In the genomic region with DNA sequence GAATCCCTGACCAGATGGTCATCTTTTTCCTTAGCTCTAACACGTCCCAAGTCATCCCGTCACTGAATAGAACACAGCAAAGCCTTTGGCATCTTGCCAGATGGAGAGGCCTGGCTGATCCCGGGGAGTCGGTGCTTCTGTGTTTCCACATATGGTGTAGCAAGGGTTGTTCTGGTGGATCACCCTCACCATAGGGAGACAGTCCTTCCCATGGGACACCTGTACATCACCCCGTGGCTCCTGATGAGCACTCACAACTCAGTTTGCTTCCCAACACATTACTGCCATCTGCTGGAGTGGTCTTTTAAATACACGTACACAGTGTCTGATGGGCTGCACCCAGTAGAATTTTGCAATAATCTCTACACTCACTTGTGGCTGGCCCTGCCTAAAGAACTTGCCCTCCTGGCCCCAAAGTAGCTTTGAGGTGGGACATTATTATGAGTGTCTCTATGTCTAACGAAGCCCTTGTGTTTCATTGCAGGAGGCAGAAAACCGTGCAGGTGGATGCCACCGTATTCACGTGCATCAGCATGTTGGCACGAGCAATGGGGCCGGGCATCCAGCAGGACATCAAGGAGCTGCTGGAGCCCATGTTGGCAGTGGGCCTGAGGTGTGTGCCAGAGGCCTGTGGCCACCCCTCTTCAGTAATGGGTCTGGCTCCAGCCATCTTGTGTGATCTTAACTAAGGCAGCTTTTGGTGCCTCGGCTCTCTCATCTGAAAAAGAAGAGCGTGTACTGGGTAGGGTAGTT, we compare ENCODE assay signal across 8 mouse cellular contexts. TPM values are rescaled to one million over a fixed set of nuclear protein-coding genes. Genes with fewer than 3 reads are reported as not detected.
A peak's percentile ranks its signal among the peaks of the same experiment; 100 is the strongest.
DNase-seq lines count a peak whose midpoint lies in the region; ATAC-seq and TF ChIP-seq lines count a peak whose summit lies in the region.

No protein-coding gene starts in this region.

- H3K4me3 ChIP-seq in kidney, embryonic 16.5 days (ENCODE audit: low read length): no peak overlapping the region
- H3K4me3 ChIP-seq in hindbrain, embryonic 15.5 days: no peak overlapping the region
- H3K4me3 ChIP-seq in lung, adult 2 months (replicated peaks; ENCODE audit: extremely low read depth, low read depth, low read length): no peak overlapping the region

- H3K27me3 ChIP-seq in kidney, embryonic 16.5 days (ENCODE audit: insufficient read depth, low read length): no peaks in the 10 kb centered on the region
- no peaks in the 10 kb centered on the region for H3K27me3 ChIP-seq in hindbrain, embryonic 15.5 days

- peaks cover 81% of the 10 kb centered on the region for H3K36me3 ChIP-seq in kidney, embryonic 16.5 days (ENCODE audit: insufficient read depth, low read length)
- peaks cover 81% of the 10 kb centered on the region for H3K36me3 ChIP-seq in hindbrain, embryonic 15.5 days

- WGBS in kidney, embryonic 16.5 days: 77% methylated on average over 14 of the region's 14 CpGs
- 65% methylated on average over 14 of the region's 14 CpGs for WGBS in hindbrain, embryonic 15.5 days
- 72% methylated on average over 14 of the region's 14 CpGs for WGBS in lung, adult 2 months

- peak; percentile 65 for DNase-seq in kidney, adult 9 months
- DNase-seq in ES-CJ7 (ENCODE audit: low read depth, low spot score): peak; percentile 55
- DNase-seq in cerebellum, adult 11-12 months: peak; percentile 66
- peak; percentile 22 for DNase-seq in lung, adult 2 months
- no peak for DNase-seq in spleen, postnatal 36 days (ENCODE audit: low spot score in 2 of 2)
- DNase-seq in right cerebral cortex, adult 18-20 months: no peak

- H3K27ac ChIP-seq in kidney, embryonic 16.5 days (ENCODE audit: low read length): no peak overlapping the region
- no peak overlapping the region for H3K27ac ChIP-seq in hindbrain, embryonic 15.5 days (replicated peaks)

- H3K9me3 ChIP-seq in kidney, embryonic 16.5 days (ENCODE audit: low read length): no peaks in the 10 kb centered on the region
- H3K9me3 ChIP-seq in hindbrain, embryonic 15.5 days: no peaks in the 10 kb centered on the region

- no peak for ATAC-seq in kidney, embryonic 16.5 days (ENCODE audit: low FRiP score, low TSS enrichment)
- peak; percentile 47; the same call in 1 of the 2 replicates for ATAC-seq in hindbrain, embryonic 15.5 days (ENCODE audit: low FRiP score, low read depth)

- no peaks in the 10 kb centered on the region for H3K4me1 ChIP-seq in kidney, embryonic 16.5 days (ENCODE audit: insufficient read depth, low read length)
- H3K4me1 ChIP-seq in hindbrain, embryonic 15.5 days (replicated peaks): no peaks in the 10 kb centered on the region
- no peaks in the 10 kb centered on the region for H3K4me1 ChIP-seq in lung, adult 2 months (ENCODE audit: control insufficient read depth, insufficient read depth, low read length)

- no peak overlapping the region for H3K9ac ChIP-seq in kidney, embryonic 16.5 days (replicated peaks; ENCODE audit: low read length)
- no peak overlapping the region for H3K9ac ChIP-seq in hindbrain, embryonic 15.5 days

- H3K4me2 ChIP-seq in kidney, embryonic 16.5 days (replicated peaks; ENCODE audit: low read depth, low read length): no peak overlapping the region
- H3K4me2 ChIP-seq in hindbrain, embryonic 15.5 days: no peak overlapping the region

- no peak for TF ChIP-seq CTCF in lung, adult 2 months (IDR thresholded peaks at IDR 0.05; ENCODE audit: insufficient read depth, low read length)

- TF ChIP-seq POLR2A in lung, adult 2 months (IDR thresholded peaks at IDR 0.05; ENCODE audit: borderline replicate concordance, extremely low read depth, low read depth, low read length): no peak

RNA-seq across cellular contexts. Expression of gene Mtor, which starts 15.0 kb away (rescaled TPM):
- polyA plus RNA-seq in kidney, embryonic 16.5 days (2015; fragmentation: Nextera tagmentation; extraction: Ambion mirVana): 16.3 and 18.8 TPM in 2 replicates
- polyA plus RNA-seq in hindbrain, embryonic 15.5 days (2015; fragmentation: Nextera tagmentation; extraction: Ambion mirVana): 22.7 and 22.8 TPM in 2 replicates
- polyA plus RNA-seq in lung, adult 2 months (2012; rRNA removed): 17.3 and 20.2 TPM in 2 replicates

RNA-seq across cellular contexts. Expression of gene Ubiad1, which starts 18.8 kb away (rescaled TPM):
- polyA plus RNA-seq in kidney, embryonic 16.5 days (2015; fragmentation: Nextera tagmentation; extraction: Ambion mirVana): 32.7 and 33.1 TPM in 2 replicates
- polyA plus RNA-seq in hindbrain, embryonic 15.5 days (2015; fragmentation: Nextera tagmentation; extraction: Ambion mirVana): 18.4 and 20.2 TPM in 2 replicates
- polyA plus RNA-seq in lung, adult 2 months (2012; rRNA removed): 13.6 and 18.0 TPM in 2 replicates

RNA-seq across cellular contexts. Expression of gene Angptl7, which starts 36.9 kb away (rescaled TPM):
- 1.8 and 2.0 TPM in 2 replicates for polyA plus RNA-seq in kidney, embryonic 16.5 days (2015; fragmentation: Nextera tagmentation; extraction: Ambion mirVana)
- polyA plus RNA-seq in hindbrain, embryonic 15.5 days (2015; fragmentation: Nextera tagmentation; extraction: Ambion mirVana): 0.44 and 0.50 TPM in 2 replicates
- polyA plus RNA-seq in lung, adult 2 months (2012; rRNA removed): 1.5 TPM in 2 replicates

Comparison
In these comparisons a context has a peak if more than half of its experiments do, and no peak if none do; other contexts are left out.
1. DNase-seq: peak in kidney, adult 9 months (single experiment), ES-CJ7 (single experiment), cerebellum, adult 11-12 months (single experiment) and lung, adult 2 months (single experiment); none in spleen, postnatal 36 days (0 of 2) and right cerebral cortex, adult 18-20 months (single experiment).